Mouse (Mus musculus) large intestine, adult 2 months (tissue): Measurements from ENCODE around the gene Ube2e2. TPM values are rescaled to one million over a fixed set of nuclear protein-coding genes. Genes with fewer than 3 reads are reported as not detected.
"Not testable (repeated sequence)": the region's sequence is repeated elsewhere in the genome, so short reads cannot be mapped to it uniquely, and the experiment has no call there.

Source experiments
- DNase-seq: peaks from one replicate; pipeline ENCODE4 v3.0.0-alpha.2; 2012; ENCODE audit warnings: low read depth, low spot score
- WGBS: fragments of 180-500 bp; shearing (Covaris S2); methylation state at CpG from one replicate; pipeline ENCODE4 v1.1.7; 2018; 5-methylcytosine and 5-hydroxymethylcytosine counted together
- polyA plus RNA-seq: library from polyadenylated mRNA; depleted of rRNA; stranded (reverse); fragments of >200 nt; gene quantifications from 2 replicates; pipeline ENCODE4 v1.2.3, GENCODE M21; 2012

Gene Ube2e2
- polyA plus RNA-seq, 1 experiment, result 21.8 TPM

- no peak for DNase-seq
- WGBS, result 55% methylated on average over 2 of the region's 2 CpGs
These were observed 244.9 kb downstream of the Ube2e2 start for GRCm38 (mm10) chr14:18649123-18649675.

GRCm38 (mm10) chr14:18641656-18642055 is 252.4 kb downstream of the Ube2e2 start:
- DNase-seq, result no peak
- WGBS, result 82% methylated on average over 4 of the region's 4 CpGs

- 81% methylated on average over 2 of the region's 2 CpGs for WGBS
- DNase-seq, result no peak
These were observed 255.2 kb downstream of the Ube2e2 start for GRCm38 (mm10) chr14:18638753-18639456.

GRCm38 (mm10) chr14:18637739-18638138 is 256.3 kb downstream of the Ube2e2 start:
- DNase-seq, result no peak
- WGBS, result 83% methylated on average over 1 of the region's 1 CpGs

- 58% methylated on average over 1 of the region's 1 CpGs for WGBS
- no peak for DNase-seq
These were observed 265.9 kb downstream of the Ube2e2 start for GRCm38 (mm10) chr14:18628170-18628569.

- DNase-seq, result no peak
- 55% methylated on average over 2 of the region's 2 CpGs for WGBS
These were observed 275.5 kb downstream of the Ube2e2 start for GRCm38 (mm10) chr14:18618603-18619002.

GRCm38 (mm10) chr14:18601927-18602326 is 292.1 kb downstream of the Ube2e2 start:
- no peak for DNase-seq
- 18% methylated on average over 1 of the region's 1 CpGs for WGBS

GRCm38 (mm10) chr14:18586239-18587034 is 307.6 kb downstream of the Ube2e2 start:
- WGBS, result 91% methylated on average over 4 of the region's 4 CpGs
- no peak for DNase-seq

GRCm38 (mm10) chr14:18581735-18582134 is 312.3 kb downstream of the Ube2e2 start:
- 83% methylated on average over 4 of the region's 4 CpGs for WGBS

GRCm38 (mm10) chr14:18574756-18575155 is 319.3 kb downstream of the Ube2e2 start:
- DNase-seq, result no peak
- 83% methylated on average over 2 of the region's 2 CpGs for WGBS

More at GRCm38 (mm10) chr14:18581735-18582134, 312.3 kb downstream of the Ube2e2 start:
- no peak for DNase-seq

- DNase-seq, result peak; percentile 6
- 89% methylated on average over 10 of the region's 10 CpGs for WGBS
These were observed 319.8 kb downstream of the Ube2e2 start for GRCm38 (mm10) chr14:18574130-18574721.

- WGBS, result 85% methylated on average over 4 of the region's 4 CpGs
- no peak for DNase-seq
These were observed 320.6 kb downstream of the Ube2e2 start for GRCm38 (mm10) chr14:18573286-18573956.

GRCm38 (mm10) chr14:18572852-18573251 is 321.2 kb downstream of the Ube2e2 start:
- DNase-seq, result no peak
- 83% methylated on average over 4 of the region's 4 CpGs for WGBS

GRCm38 (mm10) chr14:18569615-18570014 is 324.5 kb downstream of the Ube2e2 start:
- no peak for DNase-seq

- 50% methylated on average over 8 of the region's 8 CpGs for WGBS
- not testable (repeated sequence) for DNase-seq
These were observed 329.1 kb downstream of the Ube2e2 start for GRCm38 (mm10) chr14:18564999-18565398.

- no peak for DNase-seq
- 35% methylated on average over 1 of the region's 1 CpGs for WGBS
These were observed 338.8 kb downstream of the Ube2e2 start for GRCm38 (mm10) chr14:18555287-18555686.

- WGBS, result 95% methylated on average over 2 of the region's 2 CpGs
- no peak for DNase-seq
These were observed 339.5 kb downstream of the Ube2e2 start for GRCm38 (mm10) chr14:18554627-18554988.

GRCm38 (mm10) chr14:18553987-18554626 is 340.0 kb downstream of the Ube2e2 start:
- 75% methylated on average over 3 of the region's 3 CpGs for WGBS

GRCm38 (mm10) chr14:18547541-18547940 is 346.5 kb downstream of the Ube2e2 start:
- 71% methylated on average over 5 of the region's 5 CpGs for WGBS
- DNase-seq, result no peak

More at GRCm38 (mm10) chr14:18553987-18554626, 340.0 kb downstream of the Ube2e2 start:
- DNase-seq, result no peak
